Mouse (Mus musculus): ENCODE results near the gene Pacsin3. TPM values are rescaled to one million over a fixed set of nuclear protein-coding genes. Genes with fewer than 3 reads are reported as not detected.

Gene Pacsin3
- total RNA-seq, 2 experiments from 2014 or later, result 90.5 to 99.5 TPM

DNA sequence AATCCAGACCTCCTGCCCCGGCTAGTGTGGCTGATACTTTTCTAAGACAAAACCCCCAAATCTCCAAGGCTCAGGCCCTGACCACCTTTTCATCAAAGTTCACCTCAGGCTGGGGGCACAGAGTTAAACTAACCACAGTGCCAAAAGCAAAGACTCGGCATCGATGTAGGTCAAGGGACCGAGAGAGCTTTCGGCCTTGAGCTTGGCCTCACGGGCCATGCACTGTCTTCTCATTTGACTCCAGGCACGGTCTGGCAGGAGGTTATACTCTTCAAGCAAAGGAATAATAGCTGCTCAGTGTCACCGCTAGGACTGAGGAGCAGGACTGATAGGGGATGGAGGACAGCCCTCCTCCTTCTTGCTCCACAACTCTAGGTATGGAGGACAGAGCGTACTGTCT, 50.2 kb downstream of the Pacsin3 start:
- DNase-seq, result no peak

DNA sequence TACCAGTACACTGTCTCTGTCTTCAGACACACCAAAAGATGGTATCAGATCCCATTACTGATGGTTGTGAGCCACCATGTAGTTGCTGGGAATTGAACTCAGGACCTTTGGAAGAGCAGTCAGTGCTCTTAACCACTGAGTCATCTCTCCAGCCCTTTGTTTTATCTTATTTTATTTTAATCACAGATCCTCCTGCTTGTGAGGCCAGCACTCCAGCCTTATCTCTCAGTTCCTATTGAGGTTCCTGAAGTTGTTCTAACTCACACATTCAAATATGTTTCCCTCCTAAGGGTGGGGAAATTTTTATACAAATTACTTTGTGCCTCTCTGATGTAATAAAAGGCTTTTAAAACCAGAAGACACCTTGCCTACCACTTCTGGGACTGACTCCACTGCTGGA, 50.8 kb downstream of the Pacsin3 start:
- no peak for DNase-seq

DNA sequence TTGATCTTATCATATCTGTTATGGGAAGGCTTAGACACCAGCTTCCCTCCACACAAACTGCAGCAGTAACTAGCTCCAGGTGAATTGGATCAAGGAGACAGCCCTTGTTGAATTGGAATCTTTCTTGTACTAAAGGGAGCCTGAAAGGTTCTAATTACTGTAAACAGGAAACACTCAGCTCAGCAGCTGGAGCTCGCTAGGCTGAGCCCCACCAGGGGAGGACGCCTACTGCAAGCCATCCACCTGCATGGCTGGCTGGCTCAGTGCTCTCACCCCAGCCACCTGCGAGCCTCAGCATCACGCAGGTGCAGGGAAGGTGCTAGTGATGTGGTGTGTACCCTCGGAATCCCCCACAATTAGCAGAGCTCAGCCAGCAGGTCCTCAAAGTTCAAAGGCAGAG, 52.9 kb downstream of the Pacsin3 start:
- no peak for DNase-seq

DNA sequence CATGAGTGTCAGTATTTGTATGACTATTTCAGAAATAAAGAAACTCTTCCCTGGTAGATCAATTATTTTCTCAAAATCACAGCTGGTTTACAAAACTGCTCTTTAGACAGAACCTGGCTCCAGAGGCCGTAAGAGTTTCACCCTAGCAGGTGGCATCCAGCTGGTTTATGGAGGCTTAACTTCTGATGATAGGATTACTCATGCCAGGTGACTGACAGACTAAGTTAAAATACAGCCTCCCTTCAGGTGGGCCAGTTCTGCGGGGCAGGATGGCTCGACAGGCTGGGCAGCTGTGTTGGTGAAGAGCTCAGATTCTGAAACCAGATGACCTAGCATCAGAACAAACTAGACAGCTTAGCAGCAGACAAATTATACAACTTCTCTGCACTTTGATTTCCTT, 53.8 kb downstream of the Pacsin3 start:
- no peak for DNase-seq

DNA sequence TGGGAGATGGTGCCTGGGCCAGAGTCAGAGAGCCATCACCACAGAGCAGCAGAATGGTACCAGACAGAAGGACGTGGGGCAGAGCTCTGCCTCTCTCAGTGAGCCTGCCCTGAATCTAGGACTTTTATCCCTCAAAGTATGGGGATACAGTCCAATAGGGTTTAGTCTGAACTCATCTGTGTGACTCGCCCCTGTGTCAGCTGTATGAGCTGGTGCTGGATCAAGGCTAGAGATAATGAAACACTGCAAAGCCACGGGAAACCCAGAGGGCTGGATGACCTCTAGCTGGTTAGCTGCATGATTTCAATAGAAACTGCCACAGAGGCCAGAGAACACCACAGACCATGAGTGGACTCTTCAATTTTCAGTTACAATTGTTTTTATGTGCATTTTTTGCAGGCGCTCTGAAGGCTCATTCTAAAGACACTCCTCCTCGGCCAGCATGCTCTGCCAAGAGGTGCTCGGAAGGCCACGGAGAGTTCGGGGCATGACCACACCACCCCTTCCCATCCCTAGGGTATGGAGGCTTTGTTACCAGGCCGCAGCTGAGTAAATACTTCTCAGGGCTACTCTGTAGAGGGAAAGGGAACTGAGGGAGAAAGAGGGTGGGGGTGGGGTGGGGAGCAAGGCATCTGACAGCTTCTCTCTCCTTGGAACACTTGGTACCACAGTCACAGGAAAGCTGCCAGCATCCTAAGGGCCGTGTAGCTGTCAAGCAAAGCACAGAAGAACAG, 57.0 kb downstream of the Pacsin3 start:
- no peak for DNase-seq

DNA sequence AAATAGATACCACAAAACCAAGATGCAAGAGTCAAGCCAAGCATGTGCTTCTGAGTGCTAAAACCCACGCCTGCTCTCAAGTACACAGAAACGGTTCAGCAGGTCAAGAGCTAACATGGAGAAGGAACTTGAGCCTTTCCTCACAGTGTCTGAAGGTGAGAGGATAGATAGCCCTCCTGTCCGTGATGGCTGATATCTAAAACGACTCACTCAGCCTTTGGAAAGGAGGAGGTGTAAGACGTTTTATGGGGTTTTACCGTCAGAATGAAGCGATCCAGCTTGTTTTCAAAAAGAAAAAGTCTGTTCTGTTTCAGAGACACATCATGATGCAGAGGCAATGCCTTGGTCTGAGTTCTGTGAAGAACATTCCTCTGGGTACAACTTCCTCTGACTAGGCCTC, 58.4 kb downstream of the Pacsin3 start:
- no peak for DNase-seq

Other genes starting within 250 kb of the Pacsin3 start
- gene Rapsn, start 220.3 kb upstream of the Pacsin3 start, total RNA-seq (2021), result 10 to 100 TPM; 19.3 to 23.3 TPM
- gene Psmc3, start 201.9 kb upstream of the Pacsin3 start, total RNA-seq (2021), result 100 to 1,000 TPM; 240 to 248 TPM
- 10 to 100 TPM; 32.6 to 36.8 TPM for gene Slc39a13, start 185.5 kb upstream of the Pacsin3 start, total RNA-seq (2021)
- 1 to 10 TPM; 2.7 to 3.5 TPM for gene Spi1, start 173.6 kb upstream of the Pacsin3 start, total RNA-seq (2021)
- gene Mybpc3, start 137.8 kb upstream of the Pacsin3 start, total RNA-seq (2021), result 1,000 to 10,000 TPM; 1,781 to 1,857 TPM
- 1 to 10 TPM; 5.2 to 5.5 TPM for gene Madd, start 72.1 kb upstream of the Pacsin3 start, total RNA-seq (2021)
- 1 to 10 TPM; 1.6 to 2.7 TPM for gene Nr1h3, start 53.1 kb upstream of the Pacsin3 start, total RNA-seq (2021)
- 10 to 100 TPM; 21.0 to 21.8 TPM for gene Acp2, start 53.1 kb upstream of the Pacsin3 start, total RNA-seq (2021)
- gene Ddb2, start 19.0 kb upstream of the Pacsin3 start, total RNA-seq (2021), result 1 to 10 TPM; 5.0 to 5.1 TPM
- 10 to 100 TPM; 64.1 to 67.4 TPM for gene Arfgap2, start 9.0 kb downstream of the Pacsin3 start, total RNA-seq (2021)
- 10 to 100 TPM; 13.5 to 13.7 TPM for gene 1110051M20Rik, start 188.8 kb downstream of the Pacsin3 start, total RNA-seq (2021)
- 10 to 100 TPM; 12.9 to 13.2 TPM for gene Lrp4, start 201.6 kb downstream of the Pacsin3 start, total RNA-seq (2021)

Measured in heart, postnatal 4 days (tissue).